Mouse (Mus musculus): ENCODE measurements around the gene Adamts10. TPM values are rescaled to one million over a fixed set of nuclear protein-coding genes. Genes with fewer than 3 reads are reported as not detected.

Gene Adamts10
- total RNA-seq, 2 experiments from 2014 or later, result 30.4 to 32.0 TPM

DNA sequence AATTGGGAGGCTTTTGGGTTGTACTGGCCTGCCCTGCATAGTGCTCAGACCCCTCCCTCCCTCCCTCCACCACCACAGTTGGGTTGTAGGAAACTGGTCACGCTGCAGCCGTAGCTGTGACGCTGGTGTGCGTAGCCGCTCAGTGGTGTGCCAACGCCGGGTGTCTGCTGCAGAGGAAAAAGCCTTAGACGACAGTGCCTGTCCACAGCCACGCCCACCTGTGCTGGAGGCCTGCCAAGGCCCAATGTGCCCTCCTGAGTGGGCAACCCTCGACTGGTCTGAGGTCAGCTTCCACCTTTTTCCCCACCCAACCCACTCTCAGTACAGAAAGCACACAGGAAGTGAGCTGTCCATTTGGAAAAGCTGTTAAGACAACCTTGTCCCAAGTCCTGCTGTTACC lies 26.4 kb downstream of the Adamts10 start:
- intact Hi-C loops (cut with DNase I), result no loop called here
- DNase-seq (ENCODE audit: low spot score in 2 of 2), result no peak

DNA sequence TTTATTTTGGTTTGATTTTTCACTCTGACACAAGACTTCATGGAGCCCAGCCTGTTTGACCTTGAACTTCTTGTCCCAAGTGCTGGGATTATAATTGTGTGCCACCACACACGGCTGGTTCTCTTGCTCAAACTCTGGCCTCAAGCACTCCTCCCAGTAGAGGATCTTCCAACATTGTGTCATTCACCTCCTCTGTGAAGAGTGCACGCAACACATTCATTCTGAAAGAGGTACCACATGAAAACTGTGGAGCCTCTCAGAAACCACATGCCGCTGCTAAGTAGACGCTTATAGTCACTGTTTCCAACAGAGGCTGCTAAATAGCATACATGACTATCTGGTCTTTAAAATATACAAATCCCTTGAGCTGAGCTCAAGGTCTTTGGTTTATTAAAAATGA lies 28.1 kb downstream of the Adamts10 start:
- DNase-seq (ENCODE audit: low spot score in 2 of 2), result no peak
- intact Hi-C loops (cut with DNase I), result no loop called here

DNA sequence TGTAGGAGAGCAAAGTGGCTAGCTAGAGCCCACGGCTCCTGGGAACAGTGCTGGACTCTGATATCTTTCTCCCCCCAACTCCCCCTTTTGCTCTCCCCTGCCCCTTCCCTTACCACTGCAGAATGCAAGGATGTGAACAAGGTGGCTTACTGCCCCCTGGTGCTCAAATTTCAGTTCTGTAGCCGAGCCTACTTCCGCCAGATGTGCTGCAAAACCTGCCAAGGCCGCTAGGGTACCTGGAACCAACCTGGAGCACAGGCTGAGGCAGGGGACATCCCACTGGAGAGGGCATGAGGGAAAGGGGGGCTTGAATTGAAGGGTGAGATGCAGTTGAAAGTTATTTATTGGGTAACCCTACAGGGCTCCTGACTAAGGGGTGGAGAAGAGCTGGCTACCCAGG lies 29.0 kb downstream of the Adamts10 start:
- intact Hi-C loops (cut with DNase I), result no loop called here
- DNase-seq (ENCODE audit: low spot score in 2 of 2), result peak in 1 of 2 experiments; percentile 12

DNA sequence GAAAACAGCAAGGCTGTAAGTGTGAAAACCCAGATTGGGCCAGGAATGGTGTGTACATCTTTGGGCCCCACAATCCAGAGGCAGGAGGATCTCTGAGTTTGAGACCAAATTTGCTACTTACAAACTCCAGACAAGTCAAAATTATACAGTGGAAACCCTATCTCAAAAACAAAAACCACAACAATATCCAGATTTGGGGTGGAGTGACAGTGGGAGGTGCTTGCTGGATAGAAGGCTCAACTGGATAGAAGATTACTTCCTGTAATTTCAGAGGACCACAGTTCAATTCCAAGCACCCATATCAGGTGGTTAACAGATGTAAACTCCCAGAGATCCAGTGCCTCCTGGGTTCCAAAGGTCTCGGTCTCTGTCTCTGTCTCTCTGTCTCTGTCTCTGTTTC lies 30.5 kb downstream of the Adamts10 start:
- no peak for DNase-seq (ENCODE audit: low spot score in 2 of 2)
- intact Hi-C loops (cut with DNase I), result no loop called here

DNA sequence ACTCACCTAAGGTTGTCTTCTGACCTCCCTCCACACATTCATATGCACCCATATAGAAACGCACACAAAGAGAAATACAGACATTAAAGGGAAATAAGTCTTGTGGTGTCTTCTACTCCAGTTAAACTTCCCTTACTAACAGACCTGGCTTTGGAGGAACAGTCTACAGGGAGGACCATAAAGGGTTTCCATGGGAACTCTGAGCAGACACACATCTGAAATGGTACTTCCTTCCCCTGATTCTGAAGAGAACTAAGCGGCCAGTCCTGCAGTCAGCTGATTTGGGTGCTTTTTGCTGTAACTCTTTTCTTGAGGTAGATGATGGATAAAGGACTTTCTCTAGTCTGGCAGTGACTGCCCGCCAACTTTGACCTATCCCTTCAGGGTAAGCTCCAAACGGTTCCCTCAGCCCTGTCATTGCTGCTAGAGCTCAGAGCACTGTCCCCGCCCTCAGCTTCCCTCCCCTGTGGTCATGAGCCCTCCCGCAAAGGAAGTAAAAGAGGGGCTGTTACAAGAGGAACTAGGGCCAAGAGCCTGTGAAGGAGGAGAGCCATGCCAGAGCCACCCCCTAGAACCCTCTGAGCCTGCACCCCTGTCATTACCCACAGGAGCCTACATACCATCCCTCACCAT lies 31.3 kb downstream of the Adamts10 start, which contains the start of gene Myo1f:
Gene Myo1f (plus strand): TSS at position 485 of the 633 bp plus-strand sequence.
- intact Hi-C loops (cut with DNase I), result no loop called here
- DNase-seq (ENCODE audit: low spot score in 2 of 2), result peak; percentile 5 to 16

DNA sequence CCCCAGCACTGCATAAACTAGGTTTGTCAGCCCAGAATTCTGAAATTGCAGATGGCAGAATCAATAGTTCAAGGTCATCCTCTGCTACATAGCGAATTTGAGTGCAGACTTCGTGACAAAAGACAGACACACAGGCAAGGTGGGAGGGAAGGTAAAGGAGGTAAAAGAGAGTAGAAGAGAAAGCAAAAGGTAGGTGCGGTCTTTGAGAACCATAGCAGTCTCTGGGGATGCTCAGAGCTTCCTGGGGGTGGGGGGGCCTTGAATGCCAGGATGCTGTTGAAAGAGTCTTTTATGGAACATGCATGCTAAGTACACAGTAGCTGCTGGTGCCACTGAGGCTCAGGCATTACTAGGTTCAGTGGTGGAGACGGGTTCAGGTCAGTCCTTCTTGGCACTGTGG lies 33.9 kb downstream of the Adamts10 start:
- intact Hi-C loops (cut with DNase I), result no loop called here
- DNase-seq (ENCODE audit: low spot score in 2 of 2), result no peak

DNA sequence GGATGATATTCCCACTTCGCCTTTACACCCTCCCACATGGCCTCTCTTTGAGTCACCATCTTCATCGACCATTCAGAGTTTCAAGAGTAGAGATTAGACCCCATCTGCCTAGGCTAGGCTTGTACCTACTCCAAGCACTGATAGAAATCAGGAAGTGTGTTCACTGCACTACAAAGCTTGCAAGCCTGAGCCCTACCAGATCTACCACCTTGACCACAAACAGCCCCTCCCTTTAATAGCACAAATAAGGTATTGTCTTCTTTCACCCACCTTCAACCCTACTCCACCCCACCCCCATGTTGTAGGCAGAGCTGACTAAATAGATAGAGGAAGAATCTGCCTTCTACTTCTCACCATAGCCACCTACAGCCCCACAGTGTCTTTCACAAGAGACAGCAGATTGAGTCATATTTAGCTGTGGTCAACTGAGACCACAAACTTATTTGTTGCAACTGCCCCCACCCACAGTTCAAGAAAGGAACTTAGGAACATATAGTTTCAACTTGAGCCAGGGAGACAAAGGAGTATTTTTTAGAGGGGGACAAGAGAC lies 39.6 kb downstream of the Adamts10 start:
- peak in 1 of 2 experiments; percentile 9 for DNase-seq (ENCODE audit: low spot score in 2 of 2)
- intact Hi-C loops (cut with DNase I), result no loop called here

DNA sequence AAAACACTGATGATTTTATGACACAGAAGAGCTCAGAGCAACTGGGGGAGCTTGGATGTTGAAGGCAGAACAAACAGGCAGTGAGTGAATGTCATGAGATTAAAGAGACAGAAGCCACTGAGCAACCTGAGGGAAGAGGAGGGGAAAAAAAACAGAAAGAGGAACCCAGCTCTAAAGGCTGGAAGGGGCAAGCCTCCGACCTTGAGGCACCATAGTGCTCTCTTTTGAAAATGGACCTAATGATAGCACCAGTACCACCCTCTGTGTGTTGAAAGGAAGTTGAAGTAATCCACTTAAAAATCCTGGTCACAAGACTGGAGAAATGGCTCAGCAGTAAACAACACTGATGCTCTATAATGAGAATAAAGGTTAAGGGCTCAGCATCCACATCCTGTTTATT lies 40.6 kb downstream of the Adamts10 start:
- intact Hi-C loops (cut with DNase I), result no loop called here

DNA sequence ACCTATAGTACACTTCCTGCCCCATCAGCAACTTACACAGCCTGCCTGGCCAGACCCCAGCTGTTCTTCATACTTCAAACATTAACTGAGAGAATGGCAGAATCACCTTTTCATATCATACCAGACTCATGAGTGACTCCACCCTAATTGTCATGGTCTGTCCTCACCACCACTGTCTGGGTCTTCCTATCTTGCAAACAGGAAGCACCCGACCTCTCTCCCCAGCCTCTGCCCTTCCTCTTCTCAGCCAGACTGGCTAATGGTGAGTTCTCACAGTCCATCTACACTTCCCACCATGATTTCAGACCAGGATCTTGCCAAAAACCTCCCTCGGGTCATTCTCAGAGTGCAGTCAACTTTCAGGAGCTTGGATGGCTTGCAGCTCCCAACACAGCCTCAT lies 42.2 kb downstream of the Adamts10 start:
- DNase-seq (ENCODE audit: low spot score in 2 of 2), result no peak
- intact Hi-C loops (cut with DNase I), result no loop called here

More for the DNA sequence above, 40.6 kb downstream of the Adamts10 start:
- DNase-seq (ENCODE audit: low spot score in 2 of 2), result no peak

DNA sequence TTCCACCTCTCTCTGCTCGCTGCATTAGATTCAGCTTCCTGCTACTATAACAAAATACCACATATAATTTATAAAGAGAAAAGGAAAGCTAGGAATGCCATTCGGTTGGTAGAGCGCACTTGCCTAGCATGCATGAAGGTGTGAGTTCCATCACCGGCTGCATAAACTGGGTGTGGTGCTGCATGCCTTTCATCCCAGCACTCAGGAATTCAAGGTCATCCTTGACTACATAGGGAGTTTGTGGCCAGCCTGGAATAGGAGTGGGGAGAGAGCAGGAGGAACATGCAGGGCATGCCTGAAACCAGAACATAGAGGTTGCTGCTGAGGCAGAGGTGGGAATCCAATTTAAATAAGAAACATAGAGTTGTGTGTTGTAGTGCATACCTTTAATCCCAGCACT lies 60.1 kb downstream of the Adamts10 start:
- intact Hi-C loops (cut with DNase I), result no loop called here
- no peak for DNase-seq (ENCODE audit: low spot score in 2 of 2)

DNA sequence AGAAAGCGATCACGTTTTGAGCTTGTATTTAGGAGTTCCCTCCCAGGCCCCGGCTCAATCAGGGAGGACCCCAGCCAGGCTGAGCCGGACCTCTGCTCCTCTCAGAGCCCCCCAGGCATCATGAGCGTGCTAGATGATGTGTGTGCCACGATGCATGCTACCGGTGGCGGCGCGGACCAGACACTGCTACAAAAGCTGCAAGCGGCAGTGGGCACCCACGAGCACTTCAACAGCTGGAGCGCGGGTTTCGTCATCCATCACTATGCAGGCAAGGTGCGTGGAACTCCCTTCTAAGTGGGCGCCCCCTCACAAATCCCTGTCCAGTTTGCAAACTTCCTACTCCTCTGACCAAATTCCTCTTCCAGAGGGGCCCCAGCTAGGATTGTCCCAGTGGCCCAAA lies 62.0 kb downstream of the Adamts10 start:
- no peak for DNase-seq (ENCODE audit: low spot score in 2 of 2)
- intact Hi-C loops (cut with DNase I), result no loop called here

DNA sequence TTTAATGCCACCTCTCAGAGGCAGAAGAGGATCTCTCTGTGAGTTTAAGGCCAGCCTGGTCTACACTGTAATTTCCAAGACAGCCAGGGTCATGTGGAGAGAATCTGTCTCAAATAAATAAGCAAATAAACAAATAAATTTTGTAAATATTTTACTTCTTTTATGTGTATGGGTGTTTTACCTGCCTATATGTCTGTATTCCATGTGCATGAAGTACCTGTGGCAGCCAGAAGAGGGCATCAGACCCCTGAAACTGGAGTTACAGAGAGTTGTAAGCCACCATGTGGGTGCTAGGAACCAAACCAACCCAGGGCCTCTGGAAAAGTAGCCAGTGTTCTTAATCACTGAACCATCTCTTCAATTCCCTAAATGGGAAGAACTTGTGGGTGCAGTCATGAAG lies 73.3 kb downstream of the Adamts10 start:
- DNase-seq (ENCODE audit: low spot score in 2 of 2), result no peak
- intact Hi-C loops (cut with DNase I), result no loop called here

DNA sequence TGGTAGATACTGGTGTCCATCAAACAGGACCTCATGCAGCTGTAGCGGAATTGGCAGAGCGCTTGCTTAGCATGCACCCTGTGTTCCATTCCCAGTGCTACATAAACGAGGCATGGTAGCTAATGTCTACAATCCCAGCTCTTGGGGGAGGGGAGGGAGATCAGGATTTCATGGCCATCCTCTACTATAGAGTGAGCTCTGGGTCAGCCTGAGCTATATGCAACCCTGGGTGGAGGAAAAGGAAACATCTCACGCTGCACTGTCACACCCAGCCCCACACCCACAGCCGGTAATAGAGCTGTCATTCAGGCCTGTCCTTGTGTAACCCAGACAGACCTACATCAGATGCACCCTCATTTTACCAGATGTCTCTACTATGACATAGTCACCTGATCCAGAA lies 74.5 kb downstream of the Adamts10 start:
- DNase-seq (ENCODE audit: low spot score in 2 of 2), result no peak
- intact Hi-C loops (cut with DNase I), result no loop called here

DNA sequence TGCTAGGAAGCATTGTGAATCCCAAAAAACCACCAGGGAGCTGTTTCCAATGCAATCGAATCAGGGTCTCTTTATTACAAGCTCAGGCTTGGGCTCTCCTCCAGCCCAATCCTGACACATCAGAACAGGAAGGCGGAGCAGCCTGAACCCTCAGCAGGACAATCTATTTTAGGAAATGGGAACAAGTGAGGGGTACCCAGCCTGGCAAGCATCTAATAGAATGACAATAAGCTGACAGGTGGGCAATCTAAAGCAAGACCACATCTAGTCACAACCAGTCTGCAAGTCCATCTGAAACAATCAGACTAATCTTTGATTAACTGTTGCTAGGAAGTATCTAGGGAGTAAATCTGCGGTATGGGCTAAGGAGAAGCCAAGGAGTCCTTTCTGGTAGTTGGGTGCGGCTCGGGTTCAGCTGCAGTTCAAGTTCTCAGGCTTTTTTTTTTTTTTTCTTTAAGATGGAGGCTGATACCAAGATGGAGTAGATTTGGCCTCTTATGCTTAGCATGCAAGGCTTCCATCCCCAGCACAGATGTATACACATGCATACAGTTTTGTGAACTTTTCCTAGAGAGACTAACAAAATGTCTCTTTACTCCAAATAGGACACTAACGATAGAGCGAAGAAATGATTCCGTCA lies 76.0 kb downstream of the Adamts10 start:
- intact Hi-C loops (cut with DNase I), result no loop called here

DNA sequence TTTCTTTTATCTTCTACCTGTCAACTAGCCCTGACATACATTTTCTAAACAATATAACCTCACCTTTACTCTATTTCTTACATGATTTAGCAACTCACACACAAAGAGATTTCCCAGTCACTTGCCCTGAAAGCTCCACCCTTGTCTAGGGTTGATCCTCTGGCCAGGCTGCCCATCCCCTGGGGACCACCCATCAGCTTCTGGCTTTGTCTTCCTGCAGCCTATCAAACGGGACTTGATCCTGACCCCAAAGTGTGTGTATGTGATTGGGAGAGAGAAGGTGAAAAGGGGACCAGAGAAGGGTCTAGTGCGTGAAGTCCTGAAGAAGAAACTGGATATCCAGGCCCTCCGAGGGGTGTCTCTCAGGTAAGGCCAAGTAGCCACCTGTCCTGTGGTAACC lies 76.8 kb downstream of the Adamts10 start:
- intact Hi-C loops (cut with DNase I), result no loop called here
- DNase-seq (ENCODE audit: low spot score in 2 of 2), result no peak

More for the DNA sequence above, 76.0 kb downstream of the Adamts10 start:
- DNase-seq (ENCODE audit: low spot score in 2 of 2), result no peak

DNA sequence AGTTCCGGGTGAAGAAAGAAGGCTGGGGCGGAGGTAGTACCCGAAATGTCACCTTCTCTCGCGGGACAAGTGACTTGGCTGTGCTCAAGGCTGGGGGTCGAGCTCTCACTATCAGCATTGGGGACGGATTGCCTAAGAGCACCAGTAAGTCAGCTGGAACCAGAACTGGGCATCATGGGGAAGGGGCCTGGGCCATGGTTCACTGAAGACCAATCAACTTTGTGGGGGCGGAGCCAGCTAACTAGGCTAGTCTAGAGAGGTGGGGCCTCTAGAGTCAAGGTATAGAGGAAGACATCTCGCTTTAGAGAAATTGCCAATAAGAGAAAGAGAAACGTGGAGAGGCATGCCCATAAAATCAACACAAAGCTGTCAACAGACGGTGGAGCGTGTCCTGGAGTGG lies 77.9 kb downstream of the Adamts10 start:
- no peak for DNase-seq (ENCODE audit: low spot score in 2 of 2)
- intact Hi-C loops (cut with DNase I), result no loop called here

Other genes starting within 250 kb of the Adamts10 start
- 10 to 100 TPM; 29.6 to 34.8 TPM for gene Zfp955b, start 234.7 kb upstream of the Adamts10 start, total RNA-seq (2021)
- gene Zfp81, start 165.3 kb upstream of the Adamts10 start, total RNA-seq (2021), result 10 to 100 TPM; 16.6 to 20.0 TPM
- gene Zfp101, start 129.6 kb upstream of the Adamts10 start, total RNA-seq (2021), result 10 to 100 TPM; 11.2 to 13.2 TPM
- gene Actl9, start 91.3 kb upstream of the Adamts10 start, total RNA-seq (2021), result not detected
- gene Myo1f, start 31.5 kb downstream of the Adamts10 start, total RNA-seq (2021), result 1 to 10 TPM; 1.6 to 2.2 TPM
- gene Zfp414, start 104.9 kb downstream of the Adamts10 start, total RNA-seq (2021), result 10 to 100 TPM; 43.0 to 45.3 TPM
- not detected for gene Pram1, start 113.9 kb downstream of the Adamts10 start, total RNA-seq (2021)
- gene Hnrnpm, start 162.7 kb downstream of the Adamts10 start, total RNA-seq (2021), result 100 to 1,000 TPM; 120 to 129 TPM
- gene March2, start 194.5 kb downstream of the Adamts10 start, total RNA-seq (2021), result 10 to 100 TPM; 86.1 to 87.2 TPM
- 100 to 1,000 TPM; 328 to 343 TPM for gene Rab11b, start 236.3 kb downstream of the Adamts10 start, total RNA-seq (2021)